7 mouse cellular contexts compared by ENCODE assay signal in genomic region chr10:75591211-75591894, GRCm38 (mm10). TPM values are rescaled to one million over a fixed set of nuclear protein-coding genes. Genes with fewer than 3 reads are reported as not detected.
DNase-seq lines count a peak whose midpoint lies in the region; ATAC-seq lines count a peak whose summit lies in the region.

No protein-coding gene starts in this region.

- no peaks in the 10 kb centered on the region for H3K9me3 ChIP-seq in kidney, embryonic 16.5 days (ENCODE audit: low read length)

- 0 out of 2 replicates have a peak overlapping the region, but pooled peaks have one; percentile 43 for H3K4me2 ChIP-seq in kidney, embryonic 16.5 days (replicated peaks; ENCODE audit: low read depth, low read length)

- peaks cover 46% of the 10 kb centered on the region for H3K4me1 ChIP-seq in kidney, embryonic 16.5 days (ENCODE audit: insufficient read depth, low read length)

- H3K27ac ChIP-seq in kidney, embryonic 16.5 days (ENCODE audit: low read length), result peak overlapping the region; percentile 68

- H3K4me3 ChIP-seq in kidney, embryonic 16.5 days (ENCODE audit: low read length), result no peak overlapping the region

- H3K9ac ChIP-seq in kidney, embryonic 16.5 days (replicated peaks; ENCODE audit: low read length), result no peak overlapping the region

- WGBS in kidney, embryonic 16.5 days, result 62% methylated on average over 12 of the region's 12 CpGs

- H3K27me3 ChIP-seq in kidney, embryonic 16.5 days (ENCODE audit: insufficient read depth, low read length), result no peaks in the 10 kb centered on the region

- ATAC-seq in kidney, embryonic 16.5 days (ENCODE audit: low FRiP score, low TSS enrichment), result 0 out of 2 replicates have a peak, but pooled peaks have one; percentile 12
- peak; percentile 85 for ATAC-seq in megakaryocyte, adult 5-6 weeks (ENCODE audit: poor library complexity, severe bottlenecking)

- no peaks in the 10 kb centered on the region for H3K36me3 ChIP-seq in kidney, embryonic 16.5 days (ENCODE audit: insufficient read depth, low read length)

- DNase-seq in T-cell, adult 2 months (ENCODE audit: low spot score), result peak; percentile 96
- peak; percentile 98 for DNase-seq in heart, adult 11 months
- peak; percentile 92 for DNase-seq in thymus, postnatal 14 days
- no peak for DNase-seq in layer of hippocampus, adult 9-10 months (ENCODE audit: low spot score)
- no peak for DNase-seq in adipocyte (ENCODE audit: low spot score)

RNA-seq across cellular contexts. Expression of gene Ggt5, which starts 2.2 kb away (rescaled TPM):
- 6.4 and 9.5 TPM in 2 replicates for polyA plus RNA-seq in kidney, embryonic 16.5 days (2015; fragmentation: Nextera tagmentation; extraction: Ambion mirVana)
- total RNA-seq in megakaryocyte, adult 5-6 weeks (2015), result 2.0 and 2.8 TPM in 2 replicates
- total RNA-seq in megakaryocyte, adult 5-6 weeks (2017), result 2.7 and 16.8 TPM in 2 replicates

RNA-seq across cellular contexts. Expression of gene Ggt1, which starts 29.9 kb away (rescaled TPM):
- polyA plus RNA-seq in kidney, embryonic 16.5 days (2015; fragmentation: Nextera tagmentation; extraction: Ambion mirVana), result 244 and 292 TPM in 2 replicates
- 3.2 TPM in 2 replicates for total RNA-seq in megakaryocyte, adult 5-6 weeks (2015)
- 4.9 and 10.0 TPM in 2 replicates for total RNA-seq in megakaryocyte, adult 5-6 weeks (2017)

RNA-seq across cellular contexts. Expression of gene Lrrc75b, which starts 31.2 kb away (rescaled TPM):
- polyA plus RNA-seq in kidney, embryonic 16.5 days (2015; fragmentation: Nextera tagmentation; extraction: Ambion mirVana), result 3.3 and 3.8 TPM in 2 replicates
- 0.58 and 0.71 TPM in 2 replicates for total RNA-seq in megakaryocyte, adult 5-6 weeks (2015)
- 0.22 and 0.57 TPM in 2 replicates for total RNA-seq in megakaryocyte, adult 5-6 weeks (2017)

RNA-seq across cellular contexts. Expression of gene Susd2, which starts 52.5 kb away (rescaled TPM):
- polyA plus RNA-seq in kidney, embryonic 16.5 days (2015; fragmentation: Nextera tagmentation; extraction: Ambion mirVana), result 32.4 and 34.2 TPM in 2 replicates
- 0.16 and 0.48 TPM in 2 replicates for total RNA-seq in megakaryocyte, adult 5-6 weeks (2015)
- total RNA-seq in megakaryocyte, adult 5-6 weeks (2017), result 0.33 and 0.49 TPM in 2 replicates

Comparison
In these comparisons a context has a peak if more than half of its experiments do, and no peak if none do; other contexts are left out.
1. DNase-seq: peak in T-cell, adult 2 months (single experiment), heart, adult 11 months (single experiment) and thymus, postnatal 14 days (single experiment); none in layer of hippocampus, adult 9-10 months (single experiment) and adipocyte (single experiment).